Mouse (Mus musculus) gastrocnemius, adult 18-20 months (tissue): Measurements from ENCODE around the gene Tyw1. TPM values are rescaled to one million over a fixed set of nuclear protein-coding genes. Genes with fewer than 3 reads are reported as not detected.

Source experiments
- DNase-seq: peaks from one replicate; pipeline ENCODE4 v3.0.0; 2021; ENCODE audit warnings: low spot score
- total RNA-seq, 2 experiments: library from RNA; stranded (reverse); gene quantifications; 2 replicates each; pipeline ENCODE4 v1.2.3; 2021

Gene Tyw1
- total RNA-seq, 2 experiments from 2014 or later = 10.0 to 11.1 TPM

DNA sequence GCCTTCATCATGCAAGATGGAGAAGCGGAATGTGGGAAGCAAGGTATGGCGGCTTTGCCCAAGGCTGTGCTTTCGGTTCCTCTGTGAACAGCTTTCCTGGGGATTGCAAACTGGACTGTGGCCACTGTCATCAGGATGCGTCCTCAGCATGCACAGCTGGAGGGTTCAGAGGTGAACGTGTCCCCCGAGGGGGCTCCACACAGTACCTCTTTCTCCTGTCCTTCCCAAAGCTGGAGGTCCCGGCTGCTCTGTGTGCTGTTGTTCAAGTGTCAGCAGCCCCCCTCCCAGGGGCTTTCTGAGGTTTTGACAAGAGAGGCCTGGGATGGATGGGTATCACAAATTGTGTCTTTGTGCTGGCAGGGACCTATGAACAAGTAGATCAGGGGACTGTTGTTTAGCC is 131.0 kb downstream of the Tyw1 start:
- no peak for DNase-seq

Other genes starting within 250 kb of the Tyw1 start
- 10 to 100 TPM in 1 of 2 experiments, 1 to 10 TPM in 1; 8.8 to 12.4 TPM for gene Asl, start 226.4 kb upstream of the Tyw1 start, total RNA-seq
- 10 to 100 TPM; 19.3 to 20.3 TPM for gene Crcp, start 226.3 kb upstream of the Tyw1 start, total RNA-seq
- 1 to 10 TPM; 3.3 to 4.1 TPM for gene Tpst1, start 182.3 kb upstream of the Tyw1 start, total RNA-seq
- 1 to 10 TPM; 2.6 to 3.6 TPM for gene Kctd7, start 110.8 kb upstream of the Tyw1 start, total RNA-seq
- 100 to 1,000 TPM in 1 of 2 experiments, 10 to 100 TPM in 1; 91.2 to 116 TPM for gene Rabgef1, start 83.8 kb upstream of the Tyw1 start, total RNA-seq
- gene Tmem248, start 38.5 kb upstream of the Tyw1 start, total RNA-seq = 10 to 100 TPM; 43.4 to 44.3 TPM
- 10 to 100 TPM; 30.3 to 37.7 TPM for gene Sbds, start 89 bp upstream of the Tyw1 start, total RNA-seq
- not detected for gene Caln1, start 113.8 kb downstream of the Tyw1 start, total RNA-seq
- not detected for gene A330070K13Rik, start 129.0 kb downstream of the Tyw1 start, total RNA-seq